Mouse (Mus musculus) right cerebral cortex, postnatal 10 days (tissue): ENCODE results near the gene Shld1.

ENCODE experiments used
- DNase-seq, 2 experiments: peaks; one replicate each; pipeline ENCODE4 v3.0.0; 2021; ENCODE audit warnings: low spot score in 2 of 2

Gene Shld1

GRCm38 (mm10) chr2:132723958-132724431 lies 37.3 kb downstream of the Shld1 start:
- no peak for DNase-seq

GRCm38 (mm10) chr2:132724561-132724960 lies 37.8 kb downstream of the Shld1 start:
- no peak for DNase-seq

GRCm38 (mm10) chr2:132725376-132725905 lies 38.7 kb downstream of the Shld1 start:
- no peak for DNase-seq

- DNase-seq, result no peak
Observed at GRCm38 (mm10) chr2:132726156-132726555, 39.4 kb downstream of the Shld1 start.

GRCm38 (mm10) chr2:132732940-132733339 lies 46.2 kb downstream of the Shld1 start:
- no peak for DNase-seq

- DNase-seq, result no peak
Observed at GRCm38 (mm10) chr2:132733603-132734573, 47.2 kb downstream of the Shld1 start.

- no peak for DNase-seq
Observed at GRCm38 (mm10) chr2:132738816-132739432, 52.2 kb downstream of the Shld1 start.

GRCm38 (mm10) chr2:132741862-132742347 lies 55.2 kb downstream of the Shld1 start:
- DNase-seq, result peak; percentile 50 to 59

- DNase-seq, result no peak
Observed at GRCm38 (mm10) chr2:132744866-132745265, 58.1 kb downstream of the Shld1 start.

GRCm38 (mm10) chr2:132746108-132746507 lies 59.4 kb downstream of the Shld1 start:
- DNase-seq, result no peak

- DNase-seq, result no peak
Observed at GRCm38 (mm10) chr2:132750726-132751125, 64.0 kb downstream of the Shld1 start.

GRCm38 (mm10) chr2:132751141-132752066 lies 64.7 kb downstream of the Shld1 start:
- DNase-seq, result peak in 1 of 2 experiments; percentile 64

- no peak for DNase-seq
Observed at GRCm38 (mm10) chr2:132752398-132752797, 65.7 kb downstream of the Shld1 start.

- DNase-seq, result no peak
Observed at GRCm38 (mm10) chr2:132753137-132753536, 66.4 kb downstream of the Shld1 start.

GRCm38 (mm10) chr2:132757911-132758310 lies 71.2 kb downstream of the Shld1 start:
- DNase-seq, result peak; percentile 71 to 81

- no peak for DNase-seq
Observed at GRCm38 (mm10) chr2:132770822-132771221, 84.1 kb downstream of the Shld1 start.

GRCm38 (mm10) chr2:132780978-132781377 lies 94.2 kb downstream of the Shld1 start, which contains the start of gene Chgb:
Gene Chgb (plus strand): TSS chr2:132781278.
- DNase-seq, result no peak

- peak; percentile 90 to 92 for DNase-seq
Observed at GRCm38 (mm10) chr2:132781439-132782068, 94.8 kb downstream of the Shld1 start.

- no peak for DNase-seq
Observed at GRCm38 (mm10) chr2:132784039-132784438, 97.3 kb downstream of the Shld1 start.

GRCm38 (mm10) chr2:132793441-132794203 lies 106.9 kb downstream of the Shld1 start:
- DNase-seq, result no peak
